Mouse (Mus musculus): ENCODE data around the gene Ttc12.
A peak's percentile ranks its signal among the peaks of the same experiment; 100 is the strongest.

Gene Ttc12

DNA sequence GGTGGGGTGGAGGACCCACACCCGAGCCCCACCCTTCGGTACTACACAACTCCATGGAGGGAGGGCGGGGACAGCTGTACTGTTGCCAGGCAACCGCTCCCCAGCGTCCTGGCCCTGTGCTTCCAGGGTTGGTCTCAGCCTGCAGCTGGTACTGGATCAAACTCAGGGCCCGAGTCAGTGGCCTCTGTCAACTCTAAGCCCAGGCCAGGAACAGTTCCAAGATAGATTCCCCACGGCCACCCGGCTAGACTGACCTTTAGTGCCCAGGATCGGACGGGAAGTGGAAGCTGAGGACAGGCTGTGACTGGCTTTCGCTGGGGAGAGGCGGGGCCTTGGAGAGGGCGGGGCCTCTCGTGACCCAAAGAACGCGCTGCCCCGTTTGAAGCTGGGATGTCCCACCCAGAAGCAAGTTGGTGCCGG, at the start of gene Ttc12:
TSS of gene Ttc12 (minus strand) at position 334 of the 420 bp plus-strand sequence.
- DNase-seq: peak; percentile 7 to 11

DNA sequence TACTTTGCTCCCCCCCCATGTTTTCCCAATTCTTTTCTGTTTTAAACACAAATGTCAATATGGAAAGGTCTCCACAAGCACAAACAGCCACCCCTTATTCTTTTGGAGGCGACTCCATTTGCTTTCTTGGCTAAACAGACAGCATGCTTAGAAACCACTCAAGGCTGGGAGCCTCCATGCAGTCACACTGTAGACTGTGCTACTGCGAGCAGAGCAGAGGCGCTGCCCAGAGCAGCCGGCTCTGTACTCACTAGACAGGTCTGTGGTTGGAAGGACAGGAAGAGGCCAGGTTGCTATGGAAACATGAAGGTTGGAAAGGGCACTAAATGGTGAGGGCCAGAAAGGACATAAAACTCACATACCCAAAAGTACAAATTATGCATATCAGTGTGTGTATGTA, 48.9 kb upstream of the Ttc12 start:
- DNase-seq: no peak

DNA sequence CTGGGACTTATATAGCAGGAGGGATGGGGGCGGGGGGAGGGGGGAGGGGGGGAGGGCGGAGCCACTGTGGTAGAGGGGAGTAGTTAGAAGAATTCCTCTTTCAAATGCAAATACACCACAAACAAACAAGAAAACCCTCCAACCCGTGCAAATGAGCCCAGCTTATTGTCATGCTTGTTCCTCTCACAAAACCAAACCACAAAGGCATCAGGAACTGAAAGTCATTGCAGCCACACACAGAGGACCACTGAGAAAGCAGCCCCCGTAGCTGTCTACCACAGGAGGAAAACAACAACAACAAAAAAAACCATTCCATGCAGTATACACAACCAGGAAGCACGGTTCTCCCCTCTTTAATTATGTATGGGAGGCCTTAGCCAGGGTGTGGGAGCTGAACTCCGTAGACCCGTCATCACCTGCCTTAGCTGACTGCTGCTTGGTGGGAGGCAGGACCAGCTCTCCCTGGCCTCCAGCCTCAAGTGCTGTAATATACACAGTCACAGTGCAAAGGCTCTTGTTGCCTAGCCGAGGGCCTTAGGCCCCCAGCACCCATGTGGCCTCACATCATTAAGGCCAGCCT, 48.0 kb upstream of the Ttc12 start:
- DNase-seq: no peak

- no peak for DNase-seq
Measured at GRCm38 (mm10) chr9:49533455-49533854, 47.4 kb upstream of the Ttc12 start.

DNA sequence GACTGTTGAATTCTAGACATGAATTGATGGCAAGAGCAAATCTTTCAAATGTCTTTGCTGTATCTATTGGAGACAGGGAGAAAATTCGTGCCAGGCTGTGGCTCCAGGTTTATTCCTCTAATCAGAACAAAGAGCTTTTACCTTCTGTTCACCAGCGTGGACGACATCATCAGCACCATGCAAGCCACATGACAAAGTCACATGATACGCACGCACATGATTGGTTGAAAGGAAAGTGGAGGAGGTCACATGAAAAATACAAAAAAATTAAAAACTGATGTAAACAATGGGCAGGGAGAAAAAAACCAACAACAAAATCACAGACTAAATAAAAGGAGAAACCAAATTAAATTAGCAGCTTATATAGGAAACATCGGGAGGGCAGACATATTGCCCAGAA, 45.8 kb upstream of the Ttc12 start:
- DNase-seq: no peak

DNA sequence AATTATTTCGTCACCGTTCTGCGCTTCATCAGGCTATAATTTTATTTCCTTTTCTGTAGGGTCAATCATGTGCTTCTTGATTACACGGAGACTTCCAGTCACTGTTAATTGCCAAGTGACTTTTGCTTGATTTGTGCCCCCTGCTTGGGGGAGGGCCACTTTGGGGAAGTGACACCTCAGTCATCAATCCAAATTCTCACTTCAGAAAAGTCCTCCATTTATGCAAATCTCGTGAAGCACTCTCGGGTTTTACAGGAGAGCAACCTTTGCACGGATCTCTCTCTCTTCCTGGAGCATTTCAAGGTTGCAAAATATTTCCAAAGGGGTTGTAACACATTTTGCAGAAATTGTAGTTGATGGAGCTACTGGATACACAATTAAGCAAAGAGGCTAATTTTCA, 45.2 kb upstream of the Ttc12 start:
- no peak for DNase-seq

DNA sequence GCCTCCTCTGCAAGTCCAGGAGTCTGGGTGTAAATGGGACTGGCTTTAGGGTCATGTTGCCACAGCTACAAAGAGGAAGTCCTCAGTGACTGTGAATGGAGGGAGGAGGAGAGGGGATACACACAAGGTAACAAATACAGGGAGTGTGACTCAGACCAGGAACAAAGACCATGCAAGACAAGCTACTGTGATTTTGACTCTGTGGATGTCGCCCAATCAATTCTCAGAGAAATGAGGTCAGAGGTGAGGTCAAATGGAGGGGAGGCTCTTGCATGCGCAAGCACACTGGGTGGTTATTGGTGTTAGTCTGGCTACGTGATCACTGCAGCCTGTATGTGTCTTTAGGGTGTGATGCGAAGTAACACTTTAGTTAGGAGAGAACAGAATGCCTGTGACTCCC, 44.7 kb upstream of the Ttc12 start:
- no peak for DNase-seq

DNA sequence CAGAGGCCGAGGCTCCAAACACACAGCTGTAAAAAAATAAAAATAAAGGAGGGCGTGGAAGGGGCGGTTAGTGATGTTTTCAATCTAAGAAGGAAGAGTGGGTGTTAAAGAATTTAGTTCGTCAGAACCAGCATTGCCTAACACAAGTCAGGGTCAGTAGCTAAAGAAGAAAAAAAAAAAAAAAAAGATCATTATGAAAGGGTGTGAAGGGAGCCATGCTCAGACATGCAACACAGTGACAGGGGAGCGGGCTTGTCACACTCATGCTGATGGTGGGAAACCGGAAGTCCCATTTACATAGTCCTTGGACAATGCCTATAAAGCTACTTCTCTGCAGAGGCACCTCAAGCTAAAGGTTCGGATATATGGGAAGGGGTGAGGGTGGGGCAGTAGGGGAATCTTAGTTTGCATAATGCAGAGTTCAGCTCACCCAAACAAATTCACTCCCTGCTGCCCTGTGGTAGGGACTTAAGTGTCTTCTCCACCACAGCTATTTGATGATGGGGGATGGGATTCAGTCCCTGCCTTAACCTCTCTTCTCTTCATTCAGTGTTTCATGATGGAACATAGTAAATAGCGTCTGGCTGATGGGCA, 43.4 kb upstream of the Ttc12 start:
- no peak for DNase-seq

- DNase-seq: no peak
Measured at GRCm38 (mm10) chr9:49528943-49529342, 42.9 kb upstream of the Ttc12 start.

DNA sequence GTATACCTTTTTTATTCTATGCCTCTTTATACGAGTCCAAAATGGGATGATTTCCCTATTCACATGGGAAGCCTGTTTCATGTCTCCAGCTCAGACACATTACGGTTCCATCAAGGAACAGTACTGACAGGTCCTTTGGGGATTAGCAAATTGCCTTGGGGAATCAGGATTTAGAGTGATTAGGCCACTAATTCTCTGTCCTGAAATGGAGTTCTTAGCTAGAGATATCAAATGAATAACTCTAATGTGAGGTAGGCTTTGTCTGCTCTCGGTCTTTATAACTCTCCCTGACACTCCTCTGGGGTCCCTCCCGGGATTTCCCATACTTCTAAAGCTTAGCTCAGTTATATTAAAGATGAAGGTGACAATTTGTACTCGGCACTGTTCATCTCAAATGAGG, 42.0 kb upstream of the Ttc12 start:
- no peak for DNase-seq

- no peak for DNase-seq
Measured at GRCm38 (mm10) chr9:49527340-49527739, 41.3 kb upstream of the Ttc12 start.

DNA sequence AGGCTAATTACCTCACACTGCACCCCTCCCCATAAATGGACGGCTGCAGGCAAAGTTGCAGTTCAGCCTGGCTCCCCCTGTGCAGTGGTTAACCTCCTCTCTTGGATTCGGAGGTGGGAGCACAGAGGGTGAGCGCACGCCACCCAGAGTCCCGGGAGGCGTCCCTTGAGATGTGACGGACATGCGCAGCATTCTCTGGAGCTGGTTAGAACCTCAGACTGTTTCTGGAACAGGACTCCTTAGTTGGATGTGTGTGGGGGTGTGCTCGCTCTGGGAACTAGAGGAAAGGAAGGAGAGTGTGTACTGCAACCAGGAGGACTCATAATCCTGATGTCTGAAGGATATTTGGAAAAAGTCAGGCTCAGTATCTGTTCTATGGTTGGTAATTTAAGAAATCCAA, 38.7 kb upstream of the Ttc12 start:
- no peak for DNase-seq

GRCm38 (mm10) chr9:49523881-49524280, 37.9 kb upstream of the Ttc12 start:
- DNase-seq: no peak

- DNase-seq: no peak
Measured at GRCm38 (mm10) chr9:49514306-49514705, 28.3 kb upstream of the Ttc12 start.

- DNase-seq: no peak
Measured at GRCm38 (mm10) chr9:49510666-49511065, 24.6 kb upstream of the Ttc12 start.

DNA sequence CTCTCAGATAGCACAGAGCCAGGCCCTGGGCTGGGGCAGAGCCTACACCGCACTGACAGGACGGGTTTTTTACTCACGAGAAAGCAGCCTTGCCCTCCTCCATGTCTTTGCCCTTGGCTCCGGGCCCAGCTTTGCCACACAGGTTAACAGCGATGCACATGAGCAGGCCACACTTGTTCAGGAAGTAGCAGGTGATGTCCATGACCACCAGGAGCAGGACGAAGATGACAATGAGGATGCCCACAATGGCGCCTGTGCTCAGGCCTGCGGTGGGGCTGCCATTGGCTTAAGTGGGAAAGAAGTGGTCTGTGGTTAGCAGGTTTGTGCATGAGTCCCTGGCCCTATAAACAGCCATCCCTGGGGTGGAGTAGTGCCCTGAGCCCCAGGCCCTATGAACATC, 23.6 kb upstream of the Ttc12 start:
- no peak for DNase-seq

GRCm38 (mm10) chr9:49509094-49509493, 23.1 kb upstream of the Ttc12 start:
- no peak for DNase-seq

GRCm38 (mm10) chr9:49507829-49508585, 22.0 kb upstream of the Ttc12 start:
- no peak for DNase-seq

GRCm38 (mm10) chr9:49504658-49505057, 18.6 kb upstream of the Ttc12 start:
- DNase-seq: no peak

- DNase-seq: no peak
Measured at GRCm38 (mm10) chr9:49502245-49502644, 16.2 kb upstream of the Ttc12 start.

DNA sequence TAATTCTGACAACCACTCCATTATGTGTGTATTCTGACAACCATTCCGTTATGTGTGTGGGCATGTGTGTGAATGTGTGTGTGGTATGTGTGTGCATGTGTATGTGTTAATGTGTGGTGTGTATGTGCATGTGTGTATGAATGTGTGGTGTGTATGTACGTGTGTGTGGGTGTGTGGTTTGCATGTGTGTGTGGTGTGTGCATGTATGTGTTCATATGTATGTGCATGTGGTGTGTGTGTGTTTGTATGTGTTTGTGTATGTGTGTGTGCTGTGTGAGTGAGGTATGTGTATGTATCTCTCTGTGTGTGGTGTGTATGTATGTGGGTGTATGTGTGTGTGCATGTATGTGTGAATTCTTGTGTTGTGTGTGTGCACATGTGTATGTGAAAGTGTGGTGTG, 13.9 kb upstream of the Ttc12 start:
- DNase-seq: no peak

DNA sequence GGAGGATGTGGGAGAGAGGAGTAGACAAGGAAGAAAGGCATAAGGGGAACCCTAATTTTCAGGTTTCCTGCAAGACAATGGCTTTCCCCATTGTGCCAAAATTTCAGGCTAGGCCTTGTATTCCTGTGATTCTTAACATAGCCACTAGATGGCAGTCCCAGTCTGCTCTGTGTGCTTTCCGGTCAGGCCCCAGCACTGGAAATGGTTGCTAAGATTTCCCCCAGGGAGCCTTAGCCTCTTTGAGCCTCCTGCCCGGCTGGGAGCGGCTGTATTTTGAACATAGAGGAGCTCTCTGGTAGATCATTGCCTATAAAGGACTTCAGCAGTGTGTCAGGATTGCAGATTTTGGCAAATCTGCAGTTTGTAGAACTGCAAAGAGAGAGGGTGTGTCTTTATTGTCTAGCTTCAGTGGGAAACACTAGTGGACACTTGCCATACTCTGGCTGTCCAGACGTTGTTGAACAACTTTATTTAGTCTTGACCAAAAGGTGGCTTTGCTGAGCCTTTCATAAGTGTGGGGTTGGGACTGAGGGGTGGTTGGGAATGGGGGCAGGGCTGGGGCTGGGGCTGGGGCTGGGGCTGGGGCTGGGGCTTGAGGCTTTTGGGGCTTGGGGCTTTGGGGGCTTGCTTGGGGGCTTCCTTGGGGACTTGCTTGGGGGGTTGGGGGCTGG, 8.1 kb upstream of the Ttc12 start:
- peak in 1 of 2 experiments; percentile 3 for DNase-seq

- no peak for DNase-seq
Measured at GRCm38 (mm10) chr9:49490609-49491008, 4.6 kb upstream of the Ttc12 start.

All from B cell, adult 2 months (primary cell).